Mouse (Mus musculus) olfactory bulb, adult 2 months (tissue): ENCODE measurements at regions not wholly inside any gene's neighbourhood (a gene's known extent, or its start where the extent isn't known, plus 50 kb on each side); places are given as distances from the start of the nearest gene placed in this dataset.

Experiments used
- CTCF ChIP-seq: fragments of 200-500 bp; IDR thresholded peaks from 2 replicates; pipeline ENCODE4 v1.5.1; 2012; ENCODE audit warnings: low read depth, mild to moderate bottlenecking, low read length, moderate library complexity; ENCODE audit not compliant: insufficient read depth
- POLR2A ChIP-seq: fragments of 200-500 bp; IDR thresholded peaks from 2 replicates; pipeline ENCODE4 v1.6.1; 2012; ENCODE audit warnings: mild to moderate bottlenecking, low read depth, low read length, moderate library complexity; ENCODE audit not compliant: insufficient read depth

DNA sequence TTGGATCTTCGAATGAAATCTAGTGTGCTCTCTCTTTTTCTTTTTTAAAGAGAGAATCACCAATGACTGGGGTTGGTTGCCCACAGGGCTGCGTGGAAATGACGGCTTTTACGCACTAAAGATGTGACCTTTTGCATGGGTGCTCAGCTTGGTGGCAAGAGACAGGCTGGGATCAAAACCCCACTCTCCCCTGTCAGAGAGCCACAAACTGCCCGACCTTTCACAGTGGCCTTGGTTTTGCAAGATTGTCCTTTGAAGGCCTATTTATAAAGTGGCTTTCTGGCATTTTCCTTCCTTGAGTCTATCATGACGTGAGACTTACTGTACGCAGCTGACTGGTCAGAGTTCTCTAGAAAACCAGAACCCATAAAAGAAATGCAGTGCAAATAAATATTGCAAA, 104.4 kb upstream of the Ubr2 start:
- no peak for TF ChIP-seq CTCF
- TF ChIP-seq POLR2A, result no peak
